ENCODE assay signal across 21 mouse cellular contexts in genomic region chr17:49839243-49839642, GRCm38 (mm10).
DNase-seq lines count a peak whose midpoint lies in the region; ATAC-seq and TF ChIP-seq lines count a peak whose summit lies in the region.
"Had no signal": no experiment of that assay in that cellular context is flagged by ENCODE, and none has a peak within 500 bp of the region (broad histone marks: within the 10 kb centered on the region; RNA-seq: fewer than 3 reads in every experiment).

No protein-coding gene starts in this region.

- no peaks in the 10 kb centered on the region for H3K36me3 ChIP-seq in limb, embryonic 14.5 days (ENCODE audit: control insufficient read depth, insufficient read depth, low read length)
- H3K36me3 ChIP-seq: embryonic facial prominence, embryonic 12.5 days; forebrain, embryonic 12.5 days; heart, embryonic 15.5 days; hindbrain, embryonic 15.5 days had no signal

- peak; percentile 28 for DNase-seq in embryo, embryonic 11 days
- DNase-seq in embryo, embryonic 9.5 days (ENCODE audit: extremely low spot score), result no peak
- DNase-seq in testis, postnatal 14 days (ENCODE audit: low spot score), result peak; percentile 23
- DNase-seq in testis, postnatal 10 days (ENCODE audit: low spot score), result no peak
- DNase-seq in limb, embryonic 14.5 days (ENCODE audit: low spot score), result no peak
- no peak for DNase-seq in adrenal gland, postnatal 14 days
- DNase-seq in MN1 (ENCODE audit: low spot score), result no peak
- DNase-seq: adrenal gland, adult 8-10 months; cerebellum, adult 11 months; cerebellum, adult 8-10 months; cerebellum, postnatal 14 days; gastrocnemius, postnatal 14 days; heart, adult 2 months; heart, postnatal 14 days had no signal

- peak overlapping the region; percentile 13; the same call in 1 of the 2 replicates for H3K27ac ChIP-seq in limb, embryonic 14.5 days (replicated peaks; ENCODE audit: low read depth, low read length)
- H3K27ac ChIP-seq: embryonic facial prominence, embryonic 12.5 days; forebrain, embryonic 12.5 days; heart, adult 2 months; heart, embryonic 15.5 days; hindbrain, embryonic 15.5 days had no signal

- no peak for ATAC-seq in limb, embryonic 14.5 days (ENCODE audit: low FRiP score, low read depth)
- ATAC-seq: forebrain, embryonic 16.5 days; intestine, embryonic 16.5 days had no signal

- 0 out of 2 replicates have a peak, but pooled peaks cover 4% of the 10 kb centered on the region for H3K4me1 ChIP-seq in limb, embryonic 14.5 days (ENCODE audit: control insufficient read depth, insufficient read depth, low read length)
- H3K4me1 ChIP-seq: embryonic facial prominence, embryonic 12.5 days; forebrain, embryonic 12.5 days; hindbrain, embryonic 15.5 days had no signal

- no peaks in the 10 kb centered on the region for H3K27me3 ChIP-seq in limb, embryonic 14.5 days (ENCODE audit: control insufficient read depth, insufficient read depth, low read length)
- H3K27me3 ChIP-seq: embryonic facial prominence, embryonic 12.5 days; forebrain, embryonic 12.5 days; heart, embryonic 15.5 days; hindbrain, embryonic 15.5 days had no signal

- no peaks in the 10 kb centered on the region for H3K9me3 ChIP-seq in limb, embryonic 14.5 days (ENCODE audit: control insufficient read depth, low read length)
- H3K9me3 ChIP-seq: embryonic facial prominence, embryonic 12.5 days; forebrain, embryonic 12.5 days; heart, embryonic 15.5 days; hindbrain, embryonic 15.5 days had no signal

- TF ChIP-seq POLR2A in limb, embryonic 14.5 days (IDR thresholded peaks at IDR 0.05; ENCODE audit: borderline replicate concordance, extremely low read depth, insufficient read depth, insufficient read length), result no peak

- H3K4me3 ChIP-seq in limb, embryonic 14.5 days (replicated peaks; ENCODE audit: low read length), result no peak overlapping the region
- H3K4me3 ChIP-seq: embryonic facial prominence, embryonic 12.5 days; forebrain, embryonic 12.5 days; heart, adult 2 months; heart, embryonic 15.5 days; hindbrain, embryonic 15.5 days had no signal

- no peak overlapping the region for H3K9ac ChIP-seq in limb, embryonic 14.5 days (ENCODE audit: low read depth, low read length, severe bottlenecking)
- H3K9ac ChIP-seq: embryonic facial prominence, embryonic 12.5 days; forebrain, embryonic 12.5 days; heart, embryonic 15.5 days; hindbrain, embryonic 15.5 days had no signal

- 60% methylated on average over 3 of the region's 3 CpGs for WGBS in limb, embryonic 14.5 days

- H3K4me2 ChIP-seq in limb, embryonic 14.5 days (replicated peaks; ENCODE audit: low read depth, low read length, severe bottlenecking), result no peak overlapping the region
- H3K4me2 ChIP-seq: embryonic facial prominence, embryonic 12.5 days; forebrain, embryonic 12.5 days; heart, embryonic 11.5 days; heart, embryonic 15.5 days; hindbrain, embryonic 15.5 days had no signal

Comparison
In these comparisons a context has a peak if more than half of its experiments do, and no peak if none do; other contexts are left out.
1. DNase-seq: peak in embryo, embryonic 11 days (single experiment) and testis, postnatal 14 days (single experiment); none in embryo, embryonic 9.5 days (single experiment), testis, postnatal 10 days (single experiment), limb, embryonic 14.5 days (single experiment), adrenal gland, postnatal 14 days (single experiment) and MN1 (single experiment).